Mouse (Mus musculus) frontal cortex, postnatal 10 days (tissue): ENCODE measurements around the gene Retreg1.
"Not testable (repeated sequence)": the region's sequence is repeated elsewhere in the genome, so short reads cannot be mapped to it uniquely, and the experiment has no call there.

Experiments used
- DNase-seq, 2 experiments: peaks; one replicate each; pipeline ENCODE4 v3.0.0; 2022; ENCODE audit warnings: low spot score in 2 of 2, mixed read lengths in 1 of 2

The Retreg1 gene

GRCm38 (mm10) chr15:25947383-25947782 is 104.4 kb downstream of the Retreg1 start:
- no peak for DNase-seq

DNA sequence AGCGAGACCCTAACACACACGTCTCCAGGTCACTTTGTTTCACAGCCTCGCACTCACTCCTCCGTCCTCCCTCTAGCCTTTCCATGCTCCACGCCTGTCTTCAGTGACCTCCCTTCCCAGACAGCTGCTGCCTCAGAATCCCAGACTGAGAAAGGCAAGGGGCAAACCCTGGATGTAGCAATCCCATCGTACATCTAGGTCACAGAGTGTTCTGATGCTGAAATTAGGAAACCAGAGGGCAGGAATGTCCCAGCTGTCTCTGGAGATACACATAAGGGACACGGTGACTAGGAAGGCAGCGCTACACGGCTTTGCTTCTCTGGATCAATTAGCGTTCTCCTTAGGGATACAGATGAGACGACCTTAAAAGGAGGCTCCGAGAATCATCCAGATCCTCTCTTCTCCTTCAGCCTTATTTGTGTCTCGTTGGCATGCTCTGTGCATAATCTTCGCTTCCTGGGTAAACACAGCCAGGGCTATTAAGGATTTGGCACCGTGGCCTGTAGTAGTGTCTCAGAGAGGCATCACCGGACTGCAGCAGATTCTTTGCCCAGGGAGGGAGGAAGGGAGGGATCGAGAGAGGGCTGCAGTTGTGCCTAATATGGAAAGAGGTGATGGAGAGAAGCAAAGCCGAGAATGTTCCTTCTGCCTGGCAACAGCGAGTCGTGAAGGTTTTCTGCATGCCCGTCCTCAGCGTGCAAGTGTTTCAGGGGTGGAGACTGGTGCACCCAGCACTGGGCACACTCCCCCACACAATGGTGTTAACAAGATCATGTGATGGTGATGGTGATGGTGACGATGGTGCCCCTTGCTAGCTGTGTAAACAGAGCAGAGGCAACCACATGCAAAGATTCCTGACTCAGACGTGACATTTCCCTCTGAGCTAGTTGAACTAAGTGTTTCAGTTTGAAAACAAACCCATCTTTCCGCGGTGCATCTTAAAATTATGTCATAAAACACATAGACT is 105.6 kb downstream of the Retreg1 start:
- no peak for DNase-seq

GRCm38 (mm10) chr15:25949696-25950095 is 106.7 kb downstream of the Retreg1 start:
- DNase-seq, result no peak

DNA sequence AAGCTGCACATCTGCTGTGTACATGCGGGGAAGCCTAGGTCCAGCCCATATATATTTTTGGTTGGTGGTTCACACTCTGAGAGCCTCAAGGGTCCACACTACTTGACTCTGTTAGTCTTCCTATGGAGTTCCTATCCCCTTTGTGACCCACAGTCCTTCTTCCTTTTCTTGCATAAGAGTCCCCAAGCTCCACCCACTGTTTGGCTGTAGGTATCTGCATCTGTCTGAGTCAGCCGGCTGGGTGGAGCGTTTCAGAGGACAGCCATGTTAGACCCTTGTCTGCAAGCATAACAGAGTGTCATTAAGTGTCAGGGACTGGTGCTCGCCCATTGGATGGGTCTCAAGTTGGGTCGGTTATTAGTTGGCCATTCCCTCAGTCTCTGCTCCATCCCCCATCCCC is 107.6 kb downstream of the Retreg1 start:
- no peak for DNase-seq

GRCm38 (mm10) chr15:25951037-25951436 is 108.1 kb downstream of the Retreg1 start:
- DNase-seq, result no peak

DNA sequence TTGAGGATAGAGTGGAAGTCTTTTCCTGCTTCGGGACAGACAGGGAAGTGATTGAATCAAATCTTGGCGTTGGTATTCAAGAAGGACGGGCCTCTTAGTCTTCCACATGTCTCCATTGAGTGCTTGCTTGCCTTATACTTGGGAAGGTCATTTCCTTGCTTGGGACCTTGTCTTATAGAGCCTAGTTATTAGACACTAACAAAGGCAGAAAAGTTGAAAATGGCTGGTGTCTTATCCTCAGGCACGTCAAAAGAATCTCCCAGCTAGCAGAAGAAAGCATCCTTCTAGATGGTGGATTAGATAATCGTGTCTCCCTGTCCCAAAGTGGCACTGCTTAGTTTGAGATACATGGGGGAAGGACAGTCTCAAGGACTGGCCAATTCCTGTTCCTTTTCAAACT is 113.0 kb downstream of the Retreg1 start:
- no peak for DNase-seq

DNA sequence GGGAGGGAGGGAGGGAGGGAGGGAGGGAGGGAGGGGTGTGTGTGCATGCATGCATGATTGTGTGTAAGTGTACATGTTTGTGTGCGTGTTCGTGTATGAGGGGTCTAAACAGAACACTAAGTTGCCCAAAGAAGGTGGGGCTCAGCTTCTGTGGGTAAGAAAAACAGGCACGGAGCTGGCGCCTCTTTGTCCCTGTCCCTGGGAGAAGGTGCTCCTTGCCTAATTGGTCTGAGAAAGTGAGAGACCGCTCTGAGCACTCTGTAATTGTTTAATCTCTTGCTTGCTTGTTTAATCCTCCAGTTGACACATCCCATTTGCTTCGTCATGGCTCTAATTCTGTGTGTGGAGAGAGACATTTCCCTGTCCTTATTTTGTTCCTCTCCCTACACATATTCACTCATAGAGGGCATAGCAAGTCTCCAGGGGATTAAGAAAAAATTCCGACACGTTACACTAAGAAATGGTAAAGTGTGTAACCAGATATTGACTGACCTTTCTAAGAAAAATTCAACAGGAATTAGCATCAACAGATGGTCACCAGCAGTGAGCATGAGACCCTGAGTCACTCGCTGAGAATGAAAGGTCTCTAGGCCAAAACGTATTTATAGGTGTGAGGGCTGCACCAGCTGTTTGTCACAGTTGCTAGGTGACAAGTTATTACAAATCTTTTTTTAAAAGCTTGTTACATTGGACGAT is 113.6 kb downstream of the Retreg1 start:
- DNase-seq, result no peak

DNA sequence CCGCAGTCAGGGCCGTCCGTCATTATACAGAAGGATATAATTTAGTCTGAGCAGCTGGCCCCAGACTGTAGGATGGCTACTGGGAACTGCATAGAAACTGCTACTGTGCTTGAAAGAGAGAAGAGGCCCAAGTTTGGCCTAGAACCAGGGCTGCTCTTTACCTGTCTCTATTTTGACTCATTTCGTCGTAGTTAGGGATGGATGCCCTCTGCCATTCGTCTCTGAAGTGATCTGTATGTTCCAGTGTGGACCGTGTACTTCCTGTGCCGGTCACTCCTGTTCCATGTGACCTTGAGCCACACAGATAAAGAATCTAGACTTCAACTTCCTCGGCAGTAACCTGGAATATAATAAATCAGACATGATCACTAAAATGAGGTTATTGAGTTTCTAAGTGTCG is 114.7 kb downstream of the Retreg1 start:
- DNase-seq, result no peak

DNA sequence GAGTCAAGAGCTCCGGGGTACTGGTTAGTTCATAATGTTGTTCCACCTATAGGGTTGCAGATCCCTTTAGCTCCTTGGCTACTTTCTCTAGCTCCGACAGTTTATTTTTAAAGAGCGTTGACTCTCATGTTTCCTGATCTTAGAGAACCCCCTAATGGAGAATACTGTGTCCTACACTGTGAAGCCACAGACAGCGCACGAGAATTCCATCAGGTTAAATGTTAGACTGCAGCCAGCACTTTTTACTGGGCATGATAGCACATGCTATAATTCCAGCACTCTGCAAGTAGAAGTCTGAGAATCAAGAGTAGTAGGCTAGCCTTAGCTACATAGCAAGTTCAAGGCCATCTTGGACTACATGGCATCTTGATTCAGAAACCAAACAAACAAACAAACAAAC is 116.4 kb downstream of the Retreg1 start:
- no peak for DNase-seq

GRCm38 (mm10) chr15:25960231-25960630 is 117.3 kb downstream of the Retreg1 start:
- DNase-seq, result no peak

DNA sequence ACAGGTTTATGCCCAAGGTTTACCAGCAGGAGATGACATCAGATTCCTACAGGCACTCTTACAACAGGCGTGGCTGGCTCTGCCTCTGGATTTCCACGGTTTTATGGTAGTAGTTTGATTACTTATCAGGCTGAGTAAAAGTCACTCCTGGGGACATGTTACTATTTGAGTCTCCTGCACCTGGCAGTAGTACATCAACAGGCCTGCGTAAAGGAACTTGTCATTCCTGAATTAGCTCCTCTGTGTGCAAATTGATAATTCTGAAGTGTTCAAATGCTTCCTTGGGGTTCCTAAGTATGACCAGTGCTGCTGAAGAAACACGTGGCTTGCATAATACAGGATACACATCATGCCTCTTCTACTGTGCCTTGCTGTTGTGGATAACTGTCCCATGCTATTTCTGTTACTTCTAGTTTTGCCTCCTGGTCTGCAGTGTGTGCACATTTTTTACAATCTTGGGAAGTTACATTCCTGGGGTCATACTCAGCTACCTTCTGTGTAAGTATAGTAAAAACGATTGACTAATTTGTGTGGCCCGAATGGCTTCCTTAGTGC is 123.3 kb downstream of the Retreg1 start:
- DNase-seq, result no peak

DNA sequence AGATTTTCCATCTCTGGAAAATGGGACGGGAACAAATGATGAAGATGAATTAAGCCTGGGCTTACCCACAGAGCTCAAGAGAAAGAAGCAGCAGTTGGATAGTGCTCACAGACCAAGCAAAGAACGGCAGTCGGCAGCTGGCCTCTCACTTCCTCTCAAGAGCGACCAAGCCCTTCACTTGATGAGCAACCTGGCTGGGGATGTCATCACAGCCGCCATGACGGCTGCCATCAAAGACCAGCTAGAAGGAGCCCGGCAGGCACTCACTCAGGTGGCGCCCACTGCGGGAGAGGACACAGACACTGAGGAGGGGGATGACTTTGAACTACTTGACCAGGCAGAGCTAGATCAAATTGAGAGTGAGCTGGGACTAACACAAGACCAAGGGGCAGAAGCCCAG is 128.6 kb downstream of the Retreg1 start:
- no peak for DNase-seq

DNA sequence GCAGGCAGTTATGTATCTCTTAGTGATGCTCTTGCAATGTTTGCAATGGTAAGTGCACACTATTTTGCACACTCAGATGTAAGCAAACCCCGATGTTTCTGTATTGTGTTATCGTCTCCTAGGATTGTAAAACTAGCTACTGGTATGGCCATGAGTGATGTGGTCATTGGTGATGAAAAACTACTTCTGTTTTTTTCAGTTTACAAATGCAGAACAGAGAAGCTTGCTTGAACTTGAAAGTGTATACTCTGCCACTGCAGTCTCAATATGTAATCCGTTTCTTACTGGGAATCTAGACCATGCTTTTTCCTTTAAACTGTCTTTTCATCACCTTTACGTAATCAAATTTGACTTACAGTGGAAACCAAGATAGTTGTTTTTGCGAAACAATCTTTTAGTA is 129.8 kb downstream of the Retreg1 start:
- DNase-seq, result no peak

DNA sequence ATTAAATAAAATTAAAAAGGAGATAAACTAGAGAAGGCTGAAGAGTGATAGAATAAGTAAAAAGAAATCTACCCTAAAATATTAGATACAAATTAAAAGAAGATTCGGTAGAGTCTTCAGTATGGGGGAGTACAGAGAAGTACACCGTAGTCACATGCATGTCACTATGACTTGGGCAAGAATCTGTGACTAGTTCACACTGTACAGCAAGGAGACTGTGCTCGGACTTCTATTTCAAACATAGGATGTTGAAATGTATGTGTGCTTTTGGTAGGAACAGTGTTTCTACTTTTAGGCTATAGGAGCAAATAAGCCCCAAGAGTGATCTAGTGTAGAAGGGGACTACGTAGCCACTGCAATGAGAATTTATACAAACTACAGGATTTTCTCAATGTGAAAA is 131.4 kb downstream of the Retreg1 start:
- DNase-seq, result no peak

GRCm38 (mm10) chr15:25975810-25976209 is 132.8 kb downstream of the Retreg1 start:
- DNase-seq, result no peak

- DNase-seq, result not testable (repeated sequence)
Measured at GRCm38 (mm10) chr15:25983614-25984013, 140.6 kb downstream of the Retreg1 start.

- peak; percentile 95 for DNase-seq
Measured at GRCm38 (mm10) chr15:25984067-25984733, 141.2 kb downstream of the Retreg1 start, which contains the start of gene Zfp622. Gene Zfp622 (plus strand): TSS chr15:25984366.

- no peak for DNase-seq
Measured at GRCm38 (mm10) chr15:25984734-25985492, 141.9 kb downstream of the Retreg1 start.

DNA sequence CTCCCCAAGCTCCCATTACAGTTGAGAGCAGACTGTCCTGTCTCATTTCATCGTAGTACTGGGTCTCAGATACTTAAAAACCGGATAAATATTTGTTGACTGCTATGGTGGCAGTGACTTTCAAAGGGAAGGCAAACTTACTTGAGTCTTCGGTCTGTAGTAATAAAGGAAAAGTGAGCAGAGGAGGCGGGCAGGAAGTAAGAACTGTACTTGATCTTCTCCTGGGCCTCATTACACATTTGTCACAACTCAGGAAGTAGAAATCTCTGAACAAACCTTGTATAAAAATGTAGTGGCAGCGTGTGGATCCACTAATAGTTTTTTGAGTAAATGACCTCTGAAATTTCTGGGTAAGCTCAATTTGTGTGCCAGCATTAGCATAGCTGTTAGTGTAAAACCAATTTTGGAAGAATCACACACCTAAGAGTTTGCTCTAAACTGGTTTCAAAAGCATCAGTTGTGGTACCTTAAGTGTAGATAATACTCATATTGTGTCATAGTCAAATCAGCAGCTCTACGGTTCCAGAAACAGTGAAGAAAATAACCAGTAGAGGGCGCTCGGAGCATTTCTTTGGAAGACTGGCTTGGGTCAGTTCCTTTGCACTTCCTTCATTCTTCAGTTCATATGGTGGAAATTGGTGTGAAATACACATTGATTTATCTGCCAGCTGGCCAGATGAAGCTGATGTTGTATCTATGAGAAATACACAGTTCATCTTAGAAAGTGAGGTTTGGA is 150.2 kb downstream of the Retreg1 start:
- peak in 1 of 2 experiments; percentile 33 for DNase-seq

GRCm38 (mm10) chr15:25995521-25995920 is 152.5 kb downstream of the Retreg1 start:
- no peak for DNase-seq
